Mouse (Mus musculus) bone marrow, adult 2 months (tissue): ENCODE data around the gene Tmem208. TPM values are rescaled to one million over a fixed set of nuclear protein-coding genes. Genes with fewer than 3 reads are reported as not detected.

Experiments
- H3K27ac ChIP-seq: fragments of 200-500 bp; 2 replicates; pipeline ENCODE4 v1.5.1; 2012; ENCODE audit warnings: low read depth, mild to moderate bottlenecking, control low read depth, inconsistent platforms, low read length; ENCODE audit not compliant: control insufficient read depth, poor library complexity, insufficient read depth
- H3K4me1 ChIP-seq: fragments of 200-500 bp; 2 replicates; pipeline ENCODE4 v1.6.1; 2011; ENCODE audit warnings: low read length; ENCODE audit not compliant: control insufficient read depth, insufficient read depth
- H3K4me3 ChIP-seq: fragments of 200-500 bp; replicated peaks from 2 replicates; pipeline ENCODE3; 2011; ENCODE audit warnings: mild to moderate bottlenecking, low read depth, low read length, control low read depth; ENCODE audit not compliant: control insufficient read depth
- CTCF ChIP-seq: fragments of 200-500 bp; IDR thresholded peaks from 2 replicates; pipeline ENCODE4 v1.5.1; 2011; ENCODE audit warnings: low read length, control low read depth; ENCODE audit not compliant: control insufficient read depth, insufficient read depth
- POLR2A ChIP-seq: fragments of 200-500 bp; IDR thresholded peaks from 2 replicates; pipeline ENCODE4 v1.6.1; 2011; ENCODE audit warnings: low read depth, mild to moderate bottlenecking, control low read depth, low read length, borderline replicate concordance; ENCODE audit not compliant: control insufficient read depth
- WGBS: fragments of 180-500 bp; shearing (Covaris S2); methylation state at CpG from one replicate; pipeline ENCODE4 v1.1.7; 2018; 5-methylcytosine and 5-hydroxymethylcytosine counted together
- polyA plus RNA-seq: library from polyadenylated mRNA; stranded (reverse); fragments of >200 nt; gene quantifications from 2 replicates; pipeline ENCODE4 v1.2.4, GENCODE M21; 2011; ENCODE audit warnings: low replicate concordance; ENCODE audit not compliant: missing spikeins, insufficient read depth, insufficient read length

Tmem208 gene
- polyA plus RNA-seq, 1 experiment, result 140 TPM

DNA sequence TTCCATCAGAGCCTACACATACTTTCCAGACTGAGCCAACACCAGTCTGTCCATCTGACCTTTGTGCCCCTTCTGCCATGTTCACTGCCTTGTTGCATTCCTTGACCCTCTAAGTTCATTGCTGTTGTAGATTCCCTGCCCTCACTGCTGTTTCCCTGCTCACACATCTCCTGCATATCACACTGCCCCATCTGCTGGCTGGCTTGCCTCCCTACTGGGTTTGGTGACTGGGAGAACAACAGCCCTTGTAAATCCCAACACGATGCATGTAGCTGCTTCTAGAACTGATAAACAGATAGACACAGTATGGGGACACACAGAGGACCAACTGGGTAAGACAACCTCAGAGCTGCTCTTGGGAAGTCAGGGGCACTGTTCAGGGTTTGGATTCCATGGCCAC lies 14.4 kb upstream of the Tmem208 start:
- H3K4me3 ChIP-seq, result no peak overlapping the region
- 53% methylated on average over 1 of the region's 1 CpGs for WGBS
- no peak for TF ChIP-seq CTCF
- no peak for TF ChIP-seq POLR2A
- H3K27ac ChIP-seq, result no peak overlapping the region
- no peaks in the 10 kb centered on the region; the same call in none of the 2 replicates for H3K4me1 ChIP-seq

DNA sequence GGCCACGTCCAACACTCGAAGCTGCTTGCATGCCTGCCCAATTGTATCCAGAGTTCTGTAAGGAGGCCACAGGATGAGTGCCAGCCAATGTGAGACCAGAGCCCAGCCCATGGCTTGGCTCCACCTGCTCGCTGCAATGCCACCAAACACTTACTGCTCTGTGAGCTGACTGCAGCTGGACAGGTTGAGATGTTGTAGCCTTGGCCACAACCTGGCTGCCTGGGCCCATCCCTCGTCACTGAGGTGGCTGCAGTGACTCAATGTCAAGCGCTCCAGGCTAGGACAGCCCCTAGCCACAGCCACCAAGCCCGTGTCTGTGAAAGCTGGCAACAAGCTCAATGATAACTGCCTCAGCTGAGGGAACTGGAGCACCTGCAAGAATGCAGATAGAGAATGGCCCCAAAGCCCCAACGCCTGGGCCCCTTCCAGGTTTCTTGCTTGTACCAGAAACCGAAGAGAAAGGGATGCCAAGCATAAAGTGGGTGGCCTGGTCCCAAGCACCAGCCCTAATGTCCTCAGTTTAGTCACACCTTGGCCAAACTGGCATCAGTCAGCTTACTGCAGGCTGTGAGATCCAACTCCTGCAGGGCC lies 13.2 kb upstream of the Tmem208 start:
- no peak for TF ChIP-seq POLR2A
- TF ChIP-seq CTCF, result no peak
- WGBS, result 68% methylated on average over 8 of the region's 8 CpGs
- Histone ChIP-seq H3K27ac (peak overlapping the region; percentile 23; the same call in 1 of the 2 replicates), H3K4me3 (no peak overlapping the region), H3K4me1 (no peaks in the 10 kb centered on the region; the same call in 1 of the 2 replicates)

DNA sequence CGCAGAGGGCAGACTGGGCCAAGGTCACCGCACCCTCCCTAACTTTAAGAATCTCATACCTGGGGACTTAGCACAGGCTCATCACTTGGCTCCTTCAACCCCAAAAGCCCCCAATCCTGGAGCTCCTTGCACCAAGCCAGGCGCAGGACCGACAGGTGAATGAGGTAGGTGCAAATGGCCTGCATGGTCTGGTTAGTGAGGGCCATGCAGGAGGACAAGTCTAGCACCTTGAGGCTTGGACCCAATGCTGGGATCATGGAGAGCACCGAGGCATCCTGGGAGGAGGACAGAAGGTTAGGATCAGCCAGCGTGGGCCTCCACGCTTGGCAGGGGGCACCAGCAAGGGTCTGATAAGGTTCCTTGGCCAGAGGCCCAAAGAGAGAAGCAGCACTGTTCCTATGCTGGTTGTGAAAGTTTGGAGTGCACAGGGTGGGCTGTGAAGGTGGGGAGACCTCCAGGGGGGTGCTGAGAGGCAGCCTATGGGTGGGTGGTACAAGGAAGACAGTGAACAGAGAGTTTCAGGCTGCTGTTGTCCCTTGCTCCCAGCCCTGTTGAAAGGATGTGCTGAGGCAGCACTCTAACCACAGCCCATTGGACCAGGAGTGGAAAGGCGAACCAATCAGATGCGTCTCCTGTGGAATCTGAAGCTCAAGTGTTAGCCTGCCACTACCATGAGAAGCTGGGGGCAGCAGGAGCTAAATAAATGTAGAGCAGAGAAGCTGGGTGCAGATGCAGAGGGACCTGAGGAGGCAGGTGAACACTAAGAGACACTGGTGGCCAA lies 12.3 kb upstream of the Tmem208 start:
- Histone ChIP-seq H3K4me3 (no peak overlapping the region), H3K4me1 (no peaks in the 10 kb centered on the region; the same call in 1 of the 2 replicates), H3K27ac (no peak overlapping the region)
- 79% methylated on average over 9 of the region's 9 CpGs for WGBS
- TF ChIP-seq POLR2A, result no peak
- no peak for TF ChIP-seq CTCF

DNA sequence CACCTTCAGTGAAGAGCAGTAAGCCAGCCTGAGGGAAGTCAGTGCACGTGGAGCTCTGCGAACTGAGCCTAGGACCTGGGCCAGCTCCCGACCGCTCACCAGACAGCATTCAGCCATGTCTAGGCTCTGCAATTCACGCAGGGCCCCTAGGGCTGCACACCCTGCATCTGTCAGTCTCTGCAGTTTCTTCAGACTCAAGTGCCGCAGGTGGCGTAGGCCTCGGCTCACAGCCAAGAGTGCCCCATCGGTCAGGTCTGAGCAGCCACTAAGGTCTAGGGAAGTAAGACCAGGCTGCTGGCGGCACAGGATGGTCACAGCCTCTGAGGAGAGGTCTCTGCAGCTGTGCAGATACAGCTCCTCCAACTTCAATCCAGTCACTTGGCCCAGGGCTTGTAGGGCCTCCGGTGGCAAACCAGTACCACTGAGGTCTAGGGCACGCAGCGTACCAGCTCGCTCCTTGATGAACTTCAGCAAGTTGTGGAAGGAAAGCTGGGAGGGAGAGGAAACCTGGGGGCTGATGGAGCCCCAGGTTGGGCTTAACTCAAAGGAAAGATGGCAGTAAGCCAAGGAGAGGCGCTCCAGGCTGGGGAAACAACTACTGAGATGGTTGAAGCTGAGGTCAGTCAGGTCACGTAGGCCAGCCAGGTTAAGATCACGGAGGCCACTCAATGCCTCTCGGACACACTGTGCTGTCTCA lies 10.9 kb upstream of the Tmem208 start:
- TF ChIP-seq CTCF (no peak), POLR2A (no peak)
- Histone ChIP-seq H3K27ac (no peak overlapping the region), H3K4me1 (no peaks in the 10 kb centered on the region; the same call in 1 of the 2 replicates), H3K4me3 (no peak overlapping the region)
- WGBS, result 93% methylated on average over 18 of the region's 18 CpGs

DNA sequence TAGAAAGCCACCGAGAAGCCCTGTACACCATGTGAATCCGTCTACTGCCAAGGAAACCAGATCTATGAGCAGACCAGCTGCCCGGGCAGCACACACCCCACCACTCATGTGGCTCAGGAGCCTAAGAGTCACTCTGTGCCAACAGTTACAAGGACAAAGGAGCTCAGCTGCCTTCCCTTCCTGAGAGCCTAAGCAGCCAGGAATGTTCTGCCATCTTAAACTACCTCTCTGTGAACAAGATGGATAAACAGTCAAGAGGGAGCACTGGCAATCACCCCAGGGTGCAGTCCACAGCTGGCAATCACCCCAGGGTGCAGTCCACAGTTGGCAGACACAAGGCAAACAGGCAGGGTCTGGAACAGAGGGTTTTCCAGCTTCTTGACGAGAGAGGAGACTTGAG lies 8.2 kb upstream of the Tmem208 start:
- no peak overlapping the region for H3K27ac ChIP-seq
- 91% methylated on average over 4 of the region's 4 CpGs for WGBS
- H3K4me3 ChIP-seq, result no peak overlapping the region
- TF ChIP-seq POLR2A, result no peak
- no peak for TF ChIP-seq CTCF
- H3K4me1 ChIP-seq, result no peaks in the 10 kb centered on the region; the same call in 1 of the 2 replicates

DNA sequence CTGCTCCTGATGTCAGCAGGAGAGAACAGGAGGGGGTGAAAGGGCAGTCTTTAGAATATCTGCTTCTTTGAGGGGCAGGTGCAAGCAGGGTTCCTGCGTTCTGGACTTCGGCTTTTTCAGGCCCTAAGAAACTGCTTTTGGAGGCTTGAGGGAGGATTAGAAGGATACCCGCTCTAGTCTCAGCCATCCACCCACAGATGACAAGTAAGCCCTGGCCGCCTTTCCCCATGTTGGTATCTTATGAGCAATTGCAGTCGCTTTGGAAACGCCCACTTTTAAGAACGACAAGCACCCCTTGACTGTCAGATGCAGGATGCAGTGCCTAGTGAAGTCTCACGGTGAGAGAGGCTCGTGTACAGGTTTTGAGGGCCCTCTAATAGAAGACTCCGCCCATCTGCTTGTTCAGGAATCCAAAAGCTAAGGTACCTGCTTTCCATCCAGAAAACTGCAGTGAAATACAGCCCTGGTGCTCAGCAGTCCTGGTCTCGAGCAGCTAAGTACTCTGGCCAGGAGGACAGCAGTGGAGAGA lies 7.4 kb upstream of the Tmem208 start:
- H3K4me1 ChIP-seq, result peaks cover 1% of the 10 kb centered on the region; the same call in 1 of the 2 replicates
- 89% methylated on average over 11 of the region's 11 CpGs for WGBS
- no peak overlapping the region for H3K4me3 ChIP-seq
- H3K27ac ChIP-seq, result no peak overlapping the region
- TF ChIP-seq POLR2A (no peak), CTCF (no peak)

DNA sequence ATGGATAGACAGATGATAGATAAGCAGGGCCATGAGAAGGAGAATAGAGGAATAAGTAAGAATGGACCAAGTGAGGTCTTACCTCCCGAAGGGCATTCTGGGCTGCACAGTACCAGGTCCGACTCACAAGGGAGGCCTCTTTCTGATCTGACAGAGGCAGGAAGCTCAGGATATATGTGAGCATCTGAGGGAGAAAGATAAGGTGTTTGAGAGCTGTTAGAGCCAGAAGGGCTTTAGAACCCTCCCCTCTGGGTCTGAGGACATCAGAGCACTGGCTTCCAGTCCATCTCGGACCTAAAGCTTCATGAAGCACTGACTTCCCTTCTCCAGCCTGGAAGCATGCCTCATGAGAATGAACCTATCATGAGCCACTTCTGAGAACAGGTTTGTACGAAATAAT lies 3.0 kb upstream of the Tmem208 start:
- WGBS, result 63% methylated on average over 4 of the region's 4 CpGs
- Histone ChIP-seq H3K4me3 (peak overlapping the region; percentile 64), H3K4me1 (peaks cover 1% of the 10 kb centered on the region; the same call in 1 of the 2 replicates), H3K27ac (peak overlapping the region; percentile 61; the same call in 1 of the 2 replicates)
- TF ChIP-seq CTCF (no peak), POLR2A (no peak)
